Mouse (Mus musculus) lung, postnatal 36 days (tissue): Measurements from ENCODE around the gene Nppb.

Source experiments
- DNase-seq: peaks from one replicate; pipeline ENCODE4 v3.0.0; 2022; ENCODE audit warnings: mixed read lengths

Nppb gene

GRCm38 (mm10) chr4:147977726-147978125, 7.9 kb upstream of the Nppb start:
- DNase-seq, result no peak

- no peak for DNase-seq
These were observed 7.2 kb upstream of the Nppb start for GRCm38 (mm10) chr4:147978391-147978790.

GRCm38 (mm10) chr4:147979441-147979860, 6.1 kb upstream of the Nppb start:
- no peak for DNase-seq

GRCm38 (mm10) chr4:147993571-147994095, 8.0 kb downstream of the Nppb start:
- peak; percentile 3 for DNase-seq

- no peak for DNase-seq
These were observed 9.7 kb downstream of the Nppb start for GRCm38 (mm10) chr4:147995311-147995710.

- DNase-seq, result no peak
These were observed 14.7 kb downstream of the Nppb start, which contains the start of gene Nppa for GRCm38 (mm10) chr4:148000202-148000772. TSS of gene Nppa (plus strand) at chr4:148000722.

GRCm38 (mm10) chr4:148001013-148001789, 15.6 kb downstream of the Nppb start:
- no peak for DNase-seq

GRCm38 (mm10) chr4:148001866-148002265, 16.3 kb downstream of the Nppb start:
- no peak for DNase-seq

GRCm38 (mm10) chr4:148004361-148004760, 18.8 kb downstream of the Nppb start:
- DNase-seq, result no peak

GRCm38 (mm10) chr4:148008412-148008811, 22.8 kb downstream of the Nppb start:
- DNase-seq, result peak; percentile 43

- peak; percentile 25 for DNase-seq
These were observed 24.1 kb downstream of the Nppb start for GRCm38 (mm10) chr4:148009641-148010040.

- no peak for DNase-seq
These were observed 25.7 kb downstream of the Nppb start for GRCm38 (mm10) chr4:148011332-148011731.

GRCm38 (mm10) chr4:148012216-148012615, 26.6 kb downstream of the Nppb start:
- DNase-seq, result no peak

GRCm38 (mm10) chr4:148015418-148015817, 29.8 kb downstream of the Nppb start:
- no peak for DNase-seq

- DNase-seq, result no peak
These were observed 31.4 kb downstream of the Nppb start for GRCm38 (mm10) chr4:148016981-148017380.

GRCm38 (mm10) chr4:148018410-148018809, 32.8 kb downstream of the Nppb start:
- DNase-seq, result no peak

- peak; percentile 50 for DNase-seq
These were observed 38.4 kb downstream of the Nppb start for GRCm38 (mm10) chr4:148024003-148024402.

GRCm38 (mm10) chr4:148029297-148029696, 43.7 kb downstream of the Nppb start:
- no peak for DNase-seq

- no peak for DNase-seq
These were observed 44.9 kb downstream of the Nppb start for GRCm38 (mm10) chr4:148030506-148030905.

GRCm38 (mm10) chr4:148033858-148034410, 48.3 kb downstream of the Nppb start:
- no peak for DNase-seq

- DNase-seq, result no peak
These were observed 49.9 kb downstream of the Nppb start for GRCm38 (mm10) chr4:148035440-148035839.
